Mouse (Mus musculus): ENCODE results near the gene Ubald2. TPM values are rescaled to one million over a fixed set of nuclear protein-coding genes. Genes with fewer than 3 reads are reported as not detected.

Ubald2 gene
- total and polyA plus RNA-seq, 3 experiments, result 56.8 to 77.7 TPM; not detected in 1

DNA sequence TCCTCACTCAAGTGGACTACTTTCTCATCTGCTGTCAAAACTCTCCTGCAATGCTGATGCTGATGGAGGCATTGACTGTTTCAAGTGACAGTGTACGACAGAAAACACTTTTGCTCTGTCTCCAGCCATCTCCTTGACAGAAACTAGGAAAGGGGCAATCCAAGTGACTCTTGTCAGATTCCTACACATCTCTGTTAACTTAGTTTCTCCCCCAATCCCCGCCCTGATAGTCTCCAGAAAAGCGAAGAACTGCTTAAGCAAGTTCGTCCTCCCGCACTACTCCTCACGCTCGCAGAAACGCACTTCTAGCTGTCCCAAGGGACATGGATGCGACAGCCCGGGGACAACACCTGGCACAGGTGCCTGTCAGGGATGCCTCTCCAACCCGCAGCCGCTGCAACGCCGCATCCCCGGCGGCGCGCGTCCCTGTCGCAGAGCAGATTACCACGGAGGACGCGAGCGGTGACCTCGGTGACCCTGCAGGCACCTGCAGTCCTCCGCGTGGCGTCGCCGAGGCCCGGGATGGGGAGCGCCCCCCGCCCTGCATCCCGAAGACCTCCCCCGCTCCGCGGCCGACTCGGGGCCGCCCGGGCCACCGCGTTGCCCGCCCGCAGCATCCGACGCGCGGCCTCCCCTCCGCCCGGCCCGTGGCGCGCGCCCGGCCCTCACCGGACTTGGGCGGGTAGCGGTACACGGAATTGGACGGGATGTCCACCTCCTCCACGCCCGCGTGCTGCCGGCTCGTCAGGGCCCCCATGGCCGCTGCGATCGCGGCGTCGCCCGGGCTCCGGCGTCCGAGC lies 21.7 kb upstream of the Ubald2 start:
- H3K79me2 ChIP-seq (ENCODE audit: control insufficient read depth, insufficient read depth, low read length, poor library complexity), result peaks cover 4% of the 10 kb centered on the region; the same call in 1 of the 2 replicates
- no peaks in the 10 kb centered on the region for H3K27me3 ChIP-seq (ENCODE audit: control insufficient read depth in 1 of 2, insufficient read depth in 2 of 2, low read length in 2 of 2)
- DNase-seq (ENCODE audit: low read depth, low spot score), result peak; percentile 61
- H3K27ac ChIP-seq (ENCODE audit: control insufficient read depth, low read depth, low read length), result no peak overlapping the region
- no peaks in the 10 kb centered on the region for H3K9me3 ChIP-seq (replicated peaks; ENCODE audit: insufficient read depth, low read length)
- H3K36me3 ChIP-seq (ENCODE audit: control insufficient read depth in 1 of 2, insufficient read depth in 2 of 2, low read length in 2 of 2), result peaks cover 0 to 27% of the 10 kb centered on the region in 2 experiments; a peak in 2 of 4 replicates
- TF ChIP-seq NRF1 (IDR thresholded peaks at IDR 0.05; ENCODE audit: insufficient read depth, low read depth, low read length, poor library complexity, severe bottlenecking), result no peak
- TF ChIP-seq TBP (IDR thresholded peaks at IDR 0.05; ENCODE audit: low read depth, low read length), result 0 out of 2 replicates have a peak, but pooled peaks have one; percentile 20
- peak overlapping the region; percentile 83 for H3K9ac ChIP-seq (ENCODE audit: control insufficient read depth, low read depth, low read length, poor library complexity, severe bottlenecking)
- peak overlapping the region; percentile 64 to 80 for H3K4me3 ChIP-seq (ENCODE audit: control insufficient read depth in 1 of 2, insufficient read depth in 1 of 2, low read depth in 2 of 2, low read length in 2 of 2)
- H3K4me1 ChIP-seq (ENCODE audit: control insufficient read depth in 1 of 2, insufficient read depth in 2 of 2, low read length in 2 of 2), result peaks cover 10 to 27% of the 10 kb centered on the region in 2 experiments

DNA sequence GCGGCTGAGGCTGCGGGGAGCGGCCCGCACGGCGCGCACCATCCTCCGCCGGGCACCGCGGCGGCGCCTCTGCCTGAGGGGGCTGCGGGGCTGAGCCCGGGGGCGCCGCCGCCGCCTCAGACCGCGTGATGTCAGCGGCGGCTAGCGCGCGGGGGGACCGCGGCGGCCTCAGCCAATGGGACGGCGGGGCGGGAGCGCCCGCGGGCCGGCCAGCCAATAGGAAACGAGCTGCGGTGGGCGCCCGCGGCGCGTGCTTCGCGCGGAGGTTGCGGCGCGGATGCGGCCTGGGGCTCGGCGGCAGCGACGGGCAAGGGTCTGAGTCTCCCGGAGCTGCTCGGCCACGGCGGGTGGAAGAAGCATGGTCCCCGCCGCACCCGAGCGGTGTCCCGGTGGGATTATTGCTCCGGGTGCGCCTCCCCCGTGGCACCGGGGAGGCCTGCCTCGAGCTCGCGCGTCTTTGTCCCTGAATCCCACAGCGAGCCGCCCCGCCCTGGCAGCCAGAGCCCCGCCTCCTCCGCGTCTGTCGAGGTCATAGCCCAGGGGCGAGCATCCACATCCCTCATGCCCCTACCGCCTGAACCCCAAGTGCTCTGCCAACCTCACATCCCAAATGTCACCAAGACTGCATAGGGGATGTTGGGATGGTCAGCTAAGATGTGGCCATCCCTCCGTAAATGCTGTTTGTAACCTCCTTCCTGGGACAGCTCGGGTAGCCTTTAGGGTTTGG lies 20.8 kb upstream of the Ubald2 start, which contains the start of gene Rnf157:
Gene Rnf157, minus strand, starts transcription at position 129 of the 727 bp plus-strand sequence.
- peak; percentile 88 for DNase-seq (ENCODE audit: low read depth, low spot score)
- Histone ChIP-seq H3K27ac (ENCODE audit: control insufficient read depth, low read depth, low read length) (peak within 1 kb of the TSS; percentile 18; the same call in 1 of the 2 replicates), H3K36me3 (ENCODE audit: control insufficient read depth in 1 of 2, insufficient read depth in 2 of 2, low read length in 2 of 2) (peaks cover 0 to 27% of the 10 kb centered on the region in 2 experiments; a peak in 2 of 4 replicates), H3K4me3 (ENCODE audit: control insufficient read depth in 1 of 2, insufficient read depth in 1 of 2, low read depth in 2 of 2, low read length in 2 of 2) (peak within 1 kb of the TSS; percentile 64 to 80), H3K9ac (ENCODE audit: control insufficient read depth, low read depth, low read length, poor library complexity, severe bottlenecking) (peak within 1 kb of the TSS; percentile 83), H3K27me3 (ENCODE audit: control insufficient read depth in 1 of 2, insufficient read depth in 2 of 2, low read length in 2 of 2) (no peaks in the 10 kb centered on the region), H3K4me1 (ENCODE audit: control insufficient read depth in 1 of 2, insufficient read depth in 2 of 2, low read length in 2 of 2) (peaks cover 10 to 30% of the 10 kb centered on the region in 2 experiments), H3K9me3 (replicated peaks; ENCODE audit: insufficient read depth, low read length) (no peaks in the 10 kb centered on the region), H3K79me2 (ENCODE audit: control insufficient read depth, insufficient read depth, low read length, poor library complexity) (peaks cover 4% of the 10 kb centered on the region; the same call in 1 of the 2 replicates)
- TF ChIP-seq BHLHE40 (IDR thresholded peaks at IDR 0.05; ENCODE audit: borderline replicate concordance, low read depth, low read length), result no peak
- 0 out of 4 replicates have a peak, but pooled peaks have one; percentile 3 to 13 for TF ChIP-seq EP300 (IDR thresholded peaks at IDR 0.05; ENCODE audit: low read depth in 1 of 2, low read length in 2 of 2)
- peak; percentile 59 for TF ChIP-seq NELFE (IDR thresholded peaks at IDR 0.05; ENCODE audit: low read depth, low read length)
- peak; percentile 71 for TF ChIP-seq MXI1 (IDR thresholded peaks at IDR 0.05; ENCODE audit: low read depth, low read length)
- peak; percentile 55; the same call in 1 of the 2 replicates for TF ChIP-seq HCFC1 (IDR thresholded peaks at IDR 0.05; ENCODE audit: low read depth, low read length)
- peak; percentile 50 to 84; a peak in 3 of 4 replicates for TF ChIP-seq POLR2A (IDR thresholded peaks at IDR 0.05; ENCODE audit: control insufficient read depth in 1 of 2, insufficient read depth in 1 of 2, low read depth in 1 of 2, low read length in 2 of 2, poor library complexity in 1 of 2)
- peak; percentile 28; the same call in 1 of the 2 replicates for TF ChIP-seq USF1 (IDR thresholded peaks at IDR 0.05; ENCODE audit: low read depth, low read length)
- TF ChIP-seq MAZ (IDR thresholded peaks at IDR 0.05; ENCODE audit: low read depth, low read length), result peak; percentile 80; the same call in 1 of the 2 replicates
- no peak for TF ChIP-seq USF2 (IDR thresholded peaks at IDR 0.05; ENCODE audit: borderline replicate concordance in 1 of 2, insufficient read depth in 1 of 2, low read depth in 1 of 2, low read length in 2 of 2)
- TF ChIP-seq SIN3A (IDR thresholded peaks at IDR 0.05; ENCODE audit: low read length), result peak; percentile 58; the same call in 1 of the 2 replicates
- 0 out of 2 replicates have a peak, but pooled peaks have one; percentile 23 for TF ChIP-seq TCF12 (IDR thresholded peaks at IDR 0.05; ENCODE audit: low read depth, low read length)
- TF ChIP-seq ZMIZ1 (IDR thresholded peaks at IDR 0.05; ENCODE audit: low read depth, low read length), result no peak
- peak; percentile 91 for TF ChIP-seq MAX (IDR thresholded peaks at IDR 0.05; ENCODE audit: low read length)
